Mouse (Mus musculus) fibroblast of lung, adult 2 months (primary cell): ENCODE measurements around the gene Zfp598.

ENCODE experiments used
- DNase-seq: peaks from one replicate; pipeline ENCODE4 v3.0.0-alpha.2; 2011; ENCODE audit warnings: low read depth

The Zfp598 gene

DNA sequence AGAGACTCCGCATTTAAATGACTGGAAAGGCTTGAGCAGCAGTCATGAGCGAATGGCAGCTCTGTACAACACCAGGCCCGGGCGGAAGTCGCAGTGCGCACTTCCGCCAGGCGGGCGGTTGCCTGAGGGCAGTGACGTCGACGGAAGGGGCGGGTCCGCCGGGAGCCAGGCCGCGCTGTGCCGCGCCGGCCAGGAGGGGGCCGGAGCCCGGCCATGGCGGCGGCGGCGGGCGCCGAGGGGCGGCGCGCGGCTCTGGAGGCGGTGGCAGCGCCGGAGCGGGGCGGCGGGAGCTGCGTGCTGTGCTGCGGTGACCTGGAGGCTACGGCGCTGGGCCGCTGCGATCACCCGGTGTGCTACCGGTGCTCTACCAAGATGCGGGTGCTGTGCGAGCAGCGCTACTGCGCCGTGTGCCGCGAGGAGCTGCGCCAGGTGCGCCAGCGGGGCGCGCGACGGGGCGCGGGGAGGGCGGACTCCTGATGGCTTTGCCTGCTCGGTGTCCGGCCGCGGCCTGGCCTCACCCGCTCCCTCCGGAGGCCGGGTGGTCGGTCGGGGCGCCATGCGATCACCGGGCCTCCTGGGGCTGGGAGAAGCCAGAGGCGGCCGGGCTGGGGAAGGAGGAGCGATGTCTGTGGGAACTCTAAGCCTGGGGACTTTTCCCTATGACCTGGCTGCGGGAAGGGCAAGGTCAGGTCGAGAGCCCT, at the start of gene Zfp598:
TSS of gene Zfp598 (plus strand) at position 143 of the 701 bp plus-strand sequence.
- DNase-seq: peak; percentile 69

DNA sequence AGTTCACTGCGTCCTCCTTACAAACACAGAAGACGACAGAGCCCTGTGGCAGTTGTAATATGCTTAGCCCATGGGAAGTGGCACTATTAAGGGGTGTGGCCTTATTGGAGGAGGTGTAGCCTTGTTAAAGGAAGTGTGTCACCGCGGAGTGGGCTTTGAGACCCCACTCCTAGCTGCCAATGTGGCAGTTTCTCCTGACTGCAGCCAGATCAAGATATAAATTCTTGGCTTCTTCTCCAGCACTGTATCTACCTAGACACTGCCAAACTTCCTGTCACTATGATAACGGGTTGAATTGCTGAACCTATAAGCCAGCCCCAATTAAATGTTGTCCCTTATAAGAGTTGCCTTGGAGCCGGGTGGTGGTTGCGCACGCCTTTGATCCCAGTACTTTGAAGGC, 44.0 kb upstream of the Zfp598 start:
- no peak for DNase-seq

DNA sequence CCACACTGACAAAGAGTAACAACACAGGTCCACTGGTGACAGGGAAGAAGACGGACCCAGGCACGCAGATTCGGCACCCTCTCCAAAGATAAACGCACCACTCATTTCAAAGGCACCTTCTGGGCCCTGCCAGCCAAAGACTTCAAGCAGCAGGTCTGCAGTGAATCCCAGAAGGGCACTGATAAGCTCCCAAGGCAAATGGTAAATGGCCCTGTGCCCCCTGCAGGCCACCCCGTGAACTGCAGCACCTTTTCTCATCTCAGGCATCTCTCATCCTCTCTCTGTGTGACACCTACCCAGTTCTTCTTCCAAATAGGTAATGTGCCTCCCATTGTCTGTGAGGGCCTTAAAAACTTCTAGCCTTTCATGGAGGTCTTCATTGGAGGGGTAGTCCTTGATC, 40.8 kb upstream of the Zfp598 start:
- DNase-seq: no peak

DNA sequence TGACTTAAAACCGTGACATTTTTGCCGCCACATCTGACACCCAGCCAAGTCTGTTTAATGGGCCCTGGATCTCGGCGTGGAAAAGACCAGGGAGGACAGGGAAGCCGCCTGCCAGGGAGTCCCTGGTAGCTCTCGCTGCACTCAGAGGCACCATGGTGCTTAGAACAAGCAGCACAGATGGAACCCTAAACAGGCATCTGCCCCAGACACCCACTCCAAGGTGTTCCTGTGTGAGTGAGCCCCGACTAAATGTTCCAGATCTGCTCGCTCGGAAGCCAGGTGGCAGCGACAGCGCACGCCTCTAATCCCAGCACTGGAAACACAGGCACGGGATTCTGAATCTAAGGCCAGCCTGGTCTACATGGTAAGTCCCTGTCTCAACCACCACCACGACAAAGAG, 39.4 kb upstream of the Zfp598 start:
- no peak for DNase-seq

DNA sequence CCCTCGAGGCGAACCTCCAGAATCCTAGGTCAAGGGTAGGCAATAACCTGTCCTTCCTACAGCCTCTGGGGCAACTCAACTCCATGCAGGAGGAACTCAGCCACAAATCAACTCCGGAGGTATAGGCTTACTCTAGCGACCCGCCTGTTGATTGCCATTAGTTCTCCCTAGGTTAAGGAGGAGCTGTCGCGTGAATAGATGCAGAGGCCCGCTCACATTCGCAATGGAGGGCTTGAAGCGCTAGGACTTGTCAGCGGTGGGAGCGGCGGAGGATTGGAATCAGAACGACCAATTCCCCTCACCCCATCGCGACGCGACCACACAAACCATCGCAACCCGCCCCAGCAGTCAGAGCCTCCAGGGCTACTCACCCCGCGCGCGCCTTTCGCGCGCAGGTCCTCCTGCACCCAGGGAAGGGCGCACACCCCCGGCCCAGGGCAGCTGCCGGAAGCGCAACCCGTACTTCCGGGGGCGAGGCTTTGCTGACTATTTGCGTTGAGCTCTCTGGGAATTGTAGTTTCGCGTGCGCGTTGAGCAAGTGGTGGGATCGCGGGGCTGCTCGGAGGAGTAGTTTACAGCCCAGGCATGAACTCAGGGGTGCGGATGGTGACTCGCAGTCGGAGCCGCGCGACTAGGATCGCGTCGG, 37.2 kb upstream of the Zfp598 start, which contains the start of the genes Tsc2 and Nthl1:
TSS of gene Tsc2 (minus strand) at position 464 of the 646 bp plus-strand sequence.
TSS of gene Nthl1 (plus strand) at position 514 of the 646 bp plus-strand sequence.
- DNase-seq: peak; percentile 52

DNA sequence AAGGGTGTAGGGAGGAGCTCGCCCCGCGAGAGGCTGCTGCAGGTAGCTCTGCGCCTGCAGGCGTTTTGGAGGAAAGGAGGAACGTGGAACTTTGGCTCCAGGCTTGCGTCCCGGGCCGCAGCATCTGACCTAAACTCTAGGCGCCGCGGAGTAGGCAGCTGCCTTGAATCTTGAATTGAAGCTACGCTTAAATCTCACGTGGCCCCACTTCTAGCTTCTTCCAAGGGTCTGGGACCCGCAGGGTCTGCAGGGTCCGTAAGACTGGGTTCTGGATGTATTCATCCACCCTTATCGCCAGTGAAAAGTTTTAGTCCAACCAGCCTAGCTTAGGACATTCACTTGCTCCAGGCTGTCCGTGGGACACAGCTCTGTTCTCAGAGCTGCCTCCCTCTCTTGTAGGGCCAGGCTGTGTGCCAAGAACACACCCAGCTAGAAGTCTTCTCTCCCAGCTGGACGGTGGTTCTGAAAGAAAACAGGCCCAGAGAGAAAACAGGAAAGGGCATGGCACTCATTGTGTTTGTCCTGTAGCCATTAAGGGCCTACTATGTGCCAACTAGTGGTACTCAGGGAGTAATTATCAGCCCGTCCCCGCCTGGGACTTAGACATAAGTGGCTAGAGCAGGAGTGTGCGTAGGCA, 36.6 kb upstream of the Zfp598 start:
- DNase-seq: peak; percentile 44

DNA sequence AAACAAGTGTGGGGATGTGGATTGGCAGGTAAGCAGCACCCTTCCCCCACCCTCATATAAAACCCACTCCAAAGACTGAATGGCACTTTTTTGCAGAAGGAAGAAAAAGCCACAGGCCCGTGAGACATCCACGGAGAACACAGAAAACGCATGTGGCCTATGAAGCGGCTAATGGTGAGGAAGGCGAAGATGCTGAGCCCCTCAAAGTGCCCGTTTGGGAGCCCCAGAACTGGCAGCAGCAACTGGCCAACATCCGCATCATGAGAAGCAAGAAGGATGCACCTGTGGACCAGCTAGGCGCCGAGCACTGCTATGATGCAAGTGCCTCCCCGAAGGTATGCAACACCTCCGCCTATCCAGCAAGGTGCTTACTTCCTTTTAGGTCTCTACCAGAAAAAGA, 35.7 kb upstream of the Zfp598 start:
- no peak for DNase-seq

DNA sequence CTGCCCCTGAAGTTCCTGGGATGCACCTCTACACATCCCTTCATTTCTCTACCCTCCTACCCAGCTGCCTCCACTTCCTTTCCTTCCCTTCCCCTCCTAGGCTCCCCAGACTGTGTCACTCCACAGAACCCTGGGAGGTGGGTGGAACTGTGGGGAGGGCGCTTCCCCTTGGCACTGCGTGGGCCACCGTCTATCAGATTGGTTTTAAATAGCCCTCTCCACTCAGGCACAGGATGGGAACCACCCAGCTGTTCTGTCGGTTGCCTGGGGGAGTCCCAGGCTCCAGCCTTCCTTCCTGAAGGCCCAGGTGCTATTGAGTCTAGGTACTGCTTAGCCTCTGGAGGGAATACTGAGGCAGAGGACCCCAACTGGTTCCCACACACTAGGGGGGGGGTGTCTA, 34.5 kb upstream of the Zfp598 start:
- no peak for DNase-seq

DNA sequence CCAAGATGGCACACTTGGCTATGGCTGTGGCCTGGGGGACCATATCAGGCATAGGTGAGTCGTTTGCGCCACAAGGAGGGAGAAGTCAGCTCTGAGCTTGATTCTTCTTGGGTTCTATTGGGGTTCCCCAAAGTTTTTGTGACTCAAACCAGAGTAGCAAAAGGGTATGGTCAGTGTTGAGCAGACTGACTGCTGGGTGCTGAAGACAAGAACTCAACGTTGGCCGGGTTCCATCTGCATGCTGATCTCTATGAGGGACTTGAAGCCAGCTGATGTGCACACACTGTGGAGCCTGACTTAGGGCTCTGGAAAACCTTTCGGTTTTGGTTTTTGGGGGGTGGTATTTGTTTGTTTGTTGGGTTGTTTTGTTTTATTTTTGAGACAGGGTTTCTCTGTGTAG, 33.8 kb upstream of the Zfp598 start:
- no peak for DNase-seq

DNA sequence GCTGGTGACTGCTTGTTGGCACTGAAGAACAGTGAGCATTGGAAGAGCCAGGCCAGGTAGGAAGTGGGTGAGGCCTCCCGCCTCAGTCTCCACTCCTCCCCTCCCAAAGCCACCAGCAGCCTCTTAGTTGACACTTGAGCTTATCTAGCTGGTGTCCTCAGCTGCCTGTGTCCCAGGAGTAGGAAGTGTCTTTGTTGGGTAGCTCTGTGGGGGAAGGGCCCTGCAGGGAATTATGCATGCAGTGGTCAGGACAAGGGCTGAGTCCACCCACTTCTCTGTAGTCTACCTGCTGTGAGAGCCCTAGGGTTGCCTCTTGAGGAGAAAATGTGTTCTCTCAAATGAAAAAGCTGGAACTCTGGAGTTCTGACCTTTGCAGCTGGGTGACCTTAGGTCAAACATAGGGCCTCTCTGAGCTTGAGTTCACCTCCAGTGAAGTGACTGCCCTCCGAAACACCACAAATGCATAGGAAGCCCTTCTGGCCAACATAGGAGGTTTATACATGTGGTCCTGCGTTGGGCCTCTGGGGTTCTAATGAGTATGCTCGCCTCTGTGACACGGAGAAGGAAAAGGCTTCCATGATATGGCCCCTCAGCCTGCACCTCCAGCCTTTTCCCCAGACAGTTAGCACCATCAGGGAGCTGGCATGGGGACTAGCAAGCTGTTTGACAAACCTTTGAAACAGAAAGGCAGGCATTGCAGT, 32.6 kb upstream of the Zfp598 start:
- no peak for DNase-seq

DNA sequence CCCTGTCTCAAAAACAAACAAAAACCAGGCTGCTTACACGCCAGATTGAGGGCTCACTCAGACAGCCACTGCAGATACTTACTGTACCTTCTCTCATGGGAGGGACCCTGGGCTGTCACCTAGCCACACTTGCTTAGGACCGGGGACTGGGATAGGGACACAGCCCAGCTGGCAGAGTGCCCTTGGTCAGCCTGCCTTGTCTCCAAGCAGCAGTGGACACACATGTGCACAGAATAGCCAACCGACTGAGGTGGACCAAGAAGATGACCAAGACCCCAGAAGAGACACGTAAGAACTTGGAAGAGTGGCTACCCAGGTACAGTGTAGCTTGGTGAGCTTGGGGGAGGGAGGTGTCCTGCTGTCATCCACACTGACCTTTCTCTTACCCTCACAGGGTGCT, 31.3 kb upstream of the Zfp598 start:
- DNase-seq: no peak

DNA sequence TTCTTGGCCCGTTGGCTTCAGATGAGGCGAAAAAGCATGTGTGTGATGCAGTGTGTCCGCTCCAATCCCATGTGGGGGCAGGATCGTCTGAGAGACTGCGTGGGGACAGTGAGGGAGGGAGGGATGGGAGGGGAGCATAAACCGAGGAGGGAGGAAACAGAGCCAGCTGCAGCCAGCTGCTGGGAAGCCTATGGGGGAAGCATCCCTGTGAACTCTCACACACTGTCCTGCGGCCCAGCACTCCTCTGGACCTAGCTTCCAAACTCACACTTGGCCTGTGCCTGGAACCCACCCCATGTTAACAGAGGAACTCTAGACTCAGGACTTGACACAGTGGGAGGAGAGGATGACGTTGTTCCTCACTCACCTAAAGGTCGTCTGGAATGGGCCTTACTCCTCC, 30.6 kb upstream of the Zfp598 start:
- no peak for DNase-seq

DNA sequence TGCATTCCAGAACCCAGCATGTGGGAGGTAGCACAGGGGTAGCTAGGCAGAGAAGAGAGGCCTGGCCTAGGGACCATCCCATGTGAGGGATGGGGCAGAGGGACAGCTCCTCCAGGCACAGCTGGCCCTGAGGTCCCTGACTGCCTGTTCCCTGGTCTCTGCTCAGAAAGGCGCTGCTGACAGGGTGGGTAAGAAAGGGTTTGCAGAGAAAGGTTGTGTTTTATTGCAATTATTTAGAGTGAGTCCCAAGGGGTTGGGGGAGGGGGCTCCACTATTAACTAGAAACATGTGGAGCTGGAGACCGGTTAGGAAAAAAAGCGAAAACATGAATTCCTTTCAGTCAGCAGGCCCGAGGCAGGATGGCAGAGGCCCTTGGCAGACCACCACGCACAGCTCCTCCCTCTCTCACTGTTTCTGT, 29.9 kb upstream of the Zfp598 start:
- DNase-seq: no peak

DNA sequence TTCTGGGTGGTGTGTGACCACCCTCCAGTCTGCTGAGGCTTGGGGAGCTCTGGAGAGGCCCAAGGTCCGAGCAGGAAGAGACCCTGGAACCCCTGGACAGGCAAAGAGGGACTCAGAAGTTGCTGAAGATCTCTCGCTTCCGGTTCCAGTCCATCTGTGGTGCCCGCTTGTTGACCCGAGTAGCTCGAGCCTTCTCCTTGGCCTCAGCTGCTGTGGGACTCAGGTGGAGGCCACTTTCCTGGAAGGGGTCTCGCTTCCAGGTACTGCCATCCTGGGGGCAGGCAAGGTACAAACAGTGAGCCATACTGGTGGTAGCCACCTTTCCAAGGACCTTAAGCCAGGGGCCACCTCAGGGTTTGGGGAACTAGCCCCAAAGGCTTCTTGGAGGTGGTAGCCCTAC, 29.4 kb upstream of the Zfp598 start:
- DNase-seq: no peak

DNA sequence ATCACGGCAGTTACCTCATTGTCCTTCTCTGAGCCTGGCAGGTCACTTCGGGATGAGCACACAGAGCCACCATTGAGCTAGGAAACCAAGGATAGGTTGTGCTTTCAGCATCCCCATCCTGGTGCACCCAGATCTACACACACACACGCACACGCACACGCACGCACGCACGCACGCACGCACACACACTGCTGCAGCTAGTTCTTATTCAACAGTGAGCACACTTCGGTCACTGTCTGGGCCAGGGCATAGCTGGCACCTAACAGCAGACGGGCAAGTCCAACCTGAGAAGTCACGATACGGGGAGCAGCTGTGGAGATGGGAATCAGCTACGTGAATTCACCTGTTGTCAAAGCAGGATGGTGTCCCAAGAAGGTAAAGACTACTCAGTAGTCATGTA, 28.9 kb upstream of the Zfp598 start:
- DNase-seq: no peak

DNA sequence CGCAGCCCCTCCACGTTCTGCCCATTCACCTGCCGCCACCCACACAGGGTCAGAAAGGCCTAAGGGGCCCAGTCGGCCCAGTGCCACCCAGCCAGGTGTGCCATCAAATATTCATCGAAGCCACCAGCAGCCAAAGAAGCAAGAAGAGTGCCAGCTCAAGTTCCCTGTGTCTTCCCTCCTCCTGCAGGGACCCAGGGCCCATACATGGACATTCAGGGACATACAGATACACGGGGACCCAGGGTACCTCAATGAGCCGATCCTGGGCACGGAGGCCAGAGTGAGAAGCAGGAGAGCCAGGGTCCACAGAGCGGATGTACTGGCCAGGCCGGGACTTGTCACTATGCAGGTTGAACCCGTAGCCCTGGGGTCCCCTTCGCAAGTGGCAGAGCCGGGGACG, 27.5 kb upstream of the Zfp598 start:
- DNase-seq: no peak

DNA sequence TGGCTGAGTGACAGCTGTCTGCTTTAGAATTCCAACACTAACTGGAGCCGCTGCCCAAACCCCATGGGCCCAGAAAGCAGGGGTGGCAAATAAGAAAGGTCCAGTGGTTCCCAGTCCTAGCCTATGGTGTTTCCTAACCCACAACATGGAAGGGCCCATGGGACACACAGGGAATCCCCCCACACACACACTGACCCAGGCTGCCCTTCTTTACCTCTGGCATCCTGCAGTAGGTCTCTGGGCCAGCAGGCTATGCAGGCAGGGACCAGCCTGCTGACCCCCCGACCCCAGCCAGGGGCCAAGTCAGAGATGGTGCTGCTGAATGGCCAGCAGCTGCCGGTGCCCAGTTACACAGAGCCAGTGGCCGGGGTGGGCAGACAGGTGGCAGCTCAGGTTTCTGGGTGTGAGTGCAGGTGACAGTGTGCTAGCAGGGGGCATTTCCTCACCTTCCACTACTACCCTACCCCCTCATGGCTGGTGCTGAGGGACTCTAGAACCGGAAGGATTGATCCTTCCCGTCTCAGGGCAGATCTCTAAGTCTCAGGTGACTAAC, 26.6 kb upstream of the Zfp598 start:
- no peak for DNase-seq

DNA sequence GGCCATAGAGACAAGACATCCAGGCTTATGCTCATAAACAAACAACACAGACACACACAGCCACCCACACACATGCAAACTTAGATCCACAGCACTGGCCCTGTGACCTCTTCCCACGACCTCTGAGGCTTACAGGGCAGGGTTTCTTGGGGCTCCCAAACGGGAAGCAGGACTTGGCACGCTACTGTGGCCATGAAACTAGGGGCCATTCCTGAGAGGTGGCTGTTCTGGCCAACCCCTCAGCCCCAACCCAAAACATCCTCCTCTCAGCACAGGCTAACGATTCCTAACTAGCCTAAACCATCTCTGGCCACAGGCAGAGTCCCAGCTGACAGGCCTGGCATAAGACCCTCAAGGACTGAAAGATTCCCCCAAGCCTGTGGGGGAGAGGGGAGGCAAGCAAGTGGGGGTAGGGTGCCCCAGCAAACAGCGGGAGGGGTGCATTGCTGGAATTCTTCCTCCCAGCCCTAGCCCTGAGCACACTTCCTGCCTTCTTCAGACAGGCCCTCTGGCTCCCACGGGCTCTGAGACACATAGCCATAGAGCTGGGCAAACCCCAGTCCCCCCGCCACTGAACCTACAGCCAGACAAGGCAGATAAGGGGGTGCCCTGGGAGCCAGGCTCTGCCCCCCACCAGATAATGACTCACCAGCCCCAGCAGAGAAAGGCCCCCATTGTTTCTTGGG, 25.3 kb upstream of the Zfp598 start:
- DNase-seq: no peak

DNA sequence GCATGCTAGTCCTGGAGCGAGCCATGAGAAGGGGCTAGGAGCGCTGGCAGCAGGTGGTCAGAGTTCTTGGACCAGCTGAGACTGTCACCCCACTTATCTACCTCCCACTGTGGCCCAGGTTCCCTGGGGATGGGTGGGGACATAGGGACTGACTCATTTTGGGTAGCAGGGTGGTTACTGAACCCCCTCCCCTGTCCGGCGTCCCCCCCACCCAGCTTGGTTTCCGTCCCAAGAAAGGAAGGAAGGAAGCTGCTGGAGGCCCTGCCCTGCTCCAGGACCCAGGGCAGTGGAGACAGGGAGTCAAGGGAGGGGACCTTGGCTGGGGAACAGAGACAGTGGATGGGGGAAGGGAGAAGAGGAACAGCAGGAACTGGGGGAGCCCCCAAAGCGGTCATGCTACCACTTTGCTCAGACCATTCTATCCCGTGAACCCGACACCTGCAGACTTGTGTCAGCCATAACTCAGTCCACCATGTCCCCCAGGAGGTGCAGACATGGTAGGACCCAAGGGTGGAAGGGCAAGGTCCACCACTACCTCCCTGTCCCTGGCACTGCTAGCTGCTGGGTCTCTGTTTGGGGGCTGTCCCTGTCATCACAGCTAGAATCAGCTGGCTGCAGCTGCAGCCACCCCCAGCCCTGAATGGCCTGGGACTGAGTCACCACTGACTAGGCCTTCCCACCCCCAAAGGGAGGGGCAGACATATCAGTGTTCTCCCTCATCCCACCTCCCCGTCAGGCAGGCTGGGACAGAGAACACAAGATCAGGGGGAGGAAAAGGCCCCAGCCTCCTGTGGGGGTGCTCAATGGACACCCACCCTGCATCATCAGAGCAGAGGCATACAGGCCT, 24.4 kb upstream of the Zfp598 start:
- DNase-seq: no peak

DNA sequence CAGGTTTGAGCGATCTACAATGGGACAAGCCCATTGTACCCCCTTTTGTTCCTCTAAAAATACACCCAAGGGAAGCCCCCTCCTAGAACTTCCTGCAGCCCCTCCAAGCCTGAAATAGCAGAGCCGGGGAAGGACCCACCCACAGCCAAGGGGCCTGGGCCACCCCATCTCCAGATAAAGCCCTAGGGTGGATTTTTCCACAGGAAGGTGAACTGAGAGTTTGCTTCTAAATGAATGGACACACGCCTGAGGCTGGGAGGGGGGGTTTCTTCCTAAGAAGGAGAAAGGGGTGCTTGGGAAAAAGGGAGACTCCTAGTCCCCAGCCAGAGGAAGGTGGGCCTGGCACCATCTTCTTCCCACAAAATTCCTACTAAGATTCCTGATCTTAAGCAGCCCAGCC, 23.6 kb upstream of the Zfp598 start:
- DNase-seq: no peak

DNA sequence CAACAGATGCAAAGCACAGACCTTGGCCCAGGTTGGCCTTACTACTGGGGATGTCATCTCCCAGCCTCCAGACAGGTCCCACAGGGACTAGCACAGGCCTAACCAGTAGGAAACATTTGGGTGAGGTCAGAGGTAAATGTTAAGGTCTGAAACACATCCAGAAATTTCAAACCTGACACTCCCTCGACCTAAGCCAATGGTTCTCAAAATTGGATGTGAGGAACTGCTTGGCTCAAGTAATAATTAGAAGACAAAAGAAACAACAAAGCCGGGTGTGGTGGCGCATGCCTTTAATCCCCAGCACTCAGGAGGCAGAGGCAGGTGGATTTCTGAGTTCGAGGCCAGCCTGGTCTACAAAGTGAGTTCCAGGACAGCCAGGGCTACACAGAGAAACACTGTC, 23.1 kb upstream of the Zfp598 start:
- no peak for DNase-seq
